Comparison of ENCODE assay signal across 8 mouse cellular contexts in genomic region chr12:72761649-72762261, GRCm38 (mm10). TPM values are rescaled to one million over a fixed set of nuclear protein-coding genes. Genes with fewer than 3 reads are reported as not detected.
A peak's percentile ranks its signal among the peaks of the same experiment; 100 is the strongest.
DNase-seq lines count a peak whose midpoint lies in the region; ATAC-seq and TF ChIP-seq lines count a peak whose summit lies in the region.

No protein-coding gene starts in this region.

- H3K9me3 ChIP-seq in forebrain, embryonic 13.5 days (replicated peaks) = no peaks in the 10 kb centered on the region

- H3K4me2 ChIP-seq in forebrain, embryonic 13.5 days = peak overlapping the region; percentile 70

- peak overlapping the region; percentile 98 for H3K9ac ChIP-seq in forebrain, embryonic 13.5 days

- H3K4me3 ChIP-seq in forebrain, embryonic 13.5 days = peak overlapping the region; percentile 79
- H3K4me3 ChIP-seq in lung, adult 2 months (replicated peaks; ENCODE audit: extremely low read depth, low read depth, low read length) = peak overlapping the region; percentile 68
- peak overlapping the region; percentile 97 for H3K4me3 ChIP-seq in olfactory bulb, adult 2 months (ENCODE audit: insufficient read depth, low read depth, low read length)
- peak overlapping the region; percentile 64 for H3K4me3 ChIP-seq in thymus, adult 2 months (ENCODE audit: control insufficient read depth, insufficient read depth, low read length)

- H3K4me1 ChIP-seq in forebrain, embryonic 13.5 days = peaks cover 32% of the 10 kb centered on the region
- peaks cover 2% of the 10 kb centered on the region for H3K4me1 ChIP-seq in lung, adult 2 months (ENCODE audit: control insufficient read depth, insufficient read depth, low read length)
- H3K4me1 ChIP-seq in olfactory bulb, adult 2 months (ENCODE audit: control insufficient read depth, insufficient read depth, low read length) = no peaks in the 10 kb centered on the region
- 0 out of 2 replicates have a peak, but pooled peaks cover 2% of the 10 kb centered on the region for H3K4me1 ChIP-seq in thymus, adult 2 months (replicated peaks; ENCODE audit: control insufficient read depth, insufficient read depth, low read length)

- peak overlapping the region; percentile 96 for H3K27ac ChIP-seq in forebrain, embryonic 13.5 days
- peak overlapping the region; percentile 58; the same call in 1 of the 2 replicates for H3K27ac ChIP-seq in olfactory bulb, adult 2 months (ENCODE audit: insufficient read depth, low read depth, low read length)
- H3K27ac ChIP-seq in thymus, adult 2 months (ENCODE audit: control insufficient read depth, insufficient read depth, low read length) = no peak overlapping the region

- H3K36me3 ChIP-seq in forebrain, embryonic 13.5 days (ENCODE audit: poor library complexity, severe bottlenecking) = no peaks in the 10 kb centered on the region
- H3K36me3 ChIP-seq in thymus, adult 2 months (ENCODE audit: control insufficient read depth, insufficient read depth, low read length) = no peaks in the 10 kb centered on the region

- TF ChIP-seq CTCF in lung, adult 2 months (IDR thresholded peaks at IDR 0.05; ENCODE audit: insufficient read depth, low read length) = no peak
- no peak for TF ChIP-seq CTCF in olfactory bulb, adult 2 months (IDR thresholded peaks at IDR 0.05; ENCODE audit: insufficient read depth, low read depth, low read length)
- no peak for TF ChIP-seq CTCF in thymus, adult 2 months (IDR thresholded peaks at IDR 0.05; ENCODE audit: borderline replicate concordance, control insufficient read depth, extremely low read depth, insufficient read depth, low read length, poor library complexity)

- intact Hi-C loops in heart, postnatal 10 days (cut with DNase I) = loop anchor here (2.0 to 10.0 kb wide), 3 partner anchors 67 to 867 kb away; partner anchors contain the start of gene Dhrs7

- H3K27me3 ChIP-seq in forebrain, embryonic 13.5 days = no peaks in the 10 kb centered on the region
- H3K27me3 ChIP-seq in thymus, adult 2 months (ENCODE audit: control insufficient read depth, insufficient read depth, low read length) = no peaks in the 10 kb centered on the region

- TF ChIP-seq POLR2A in lung, adult 2 months (IDR thresholded peaks at IDR 0.05; ENCODE audit: borderline replicate concordance, extremely low read depth, low read depth, low read length) = 0 out of 2 replicates have a peak, but pooled peaks have one; percentile 11
- no peak; the same call in 1 of the 2 replicates for TF ChIP-seq POLR2A in olfactory bulb, adult 2 months (IDR thresholded peaks at IDR 0.05; ENCODE audit: insufficient read depth, low read depth, low read length)
- no peak for TF ChIP-seq POLR2A in thymus, adult 2 months (IDR thresholded peaks at IDR 0.05; ENCODE audit: control insufficient read depth, extremely low read depth, insufficient read depth, low read length, poor library complexity)

- under 1% methylated on average over 33 of the region's 43 CpGs for WGBS in forebrain, embryonic 13.5 days
- WGBS in lung, adult 2 months = under 1% methylated on average over 38 of the region's 43 CpGs
- WGBS in olfactory bulb, adult 2 months = under 1% methylated on average over 43 of the region's 43 CpGs
- WGBS in thymus, adult 2 months = 1% methylated on average over 41 of the region's 43 CpGs

- ATAC-seq in forebrain, embryonic 13.5 days = peak; percentile 65

- peak; percentile 68 for DNase-seq in CD4-positive, CD25-positive, alpha-beta regulatory T cell, adult 2 months (ENCODE audit: low read depth, low spot score)
- DNase-seq in c-Kit-negative CD71-positive TER-119-positive erythroid progenitor cells, embryonic 14.5 days (ENCODE audit: low read depth, low spot score) = peak; percentile 54
- DNase-seq in heart, postnatal 10 days = peak; percentile 71 to 73
- DNase-seq in layer of hippocampus, adult 18-20 months (ENCODE audit: low spot score in 2 of 2) = peak; percentile 39 to 43
- DNase-seq in lung, adult 2 months = peak; percentile 55
- DNase-seq in thymus, adult 2 months = peak; percentile 68

RNA-seq across cellular contexts. Expression of gene Ppm1a, which starts 4.5 kb away (rescaled TPM):
- 33.9 and 44.0 TPM in 2 replicates for polyA plus RNA-seq in forebrain, embryonic 13.5 days (2015; fragmentation: Nextera tagmentation; extraction: Ambion mirVana)
- total RNA-seq in heart, postnatal 10 days (2021) = 100 to 1,000 TPM; 228 to 234 TPM
- total RNA-seq in layer of hippocampus, adult 18-20 months (2021) = 100 to 1,000 TPM; 253 to 266 TPM
- polyA plus RNA-seq in lung, adult 2 months (2012; rRNA removed) = 32.0 and 54.9 TPM in 2 replicates
- 268 and 406 TPM in 2 replicates for polyA plus RNA-seq in olfactory bulb, adult 2 months (2012; ENCODE audit: insufficient read depth, insufficient read length, low replicate concordance, missing spikeins)
- 40.4 and 44.2 TPM in 2 replicates for polyA plus RNA-seq in thymus, adult 2 months (2012; rRNA removed)
